Mouse (Mus musculus) 416B (cell line): ENCODE data around the gene Olfr1393.

Source experiments
- DNase-seq: peaks from one replicate; pipeline ENCODE4 v3.0.0; 2011; ENCODE audit warnings: low read depth

Olfr1393 gene

DNA sequence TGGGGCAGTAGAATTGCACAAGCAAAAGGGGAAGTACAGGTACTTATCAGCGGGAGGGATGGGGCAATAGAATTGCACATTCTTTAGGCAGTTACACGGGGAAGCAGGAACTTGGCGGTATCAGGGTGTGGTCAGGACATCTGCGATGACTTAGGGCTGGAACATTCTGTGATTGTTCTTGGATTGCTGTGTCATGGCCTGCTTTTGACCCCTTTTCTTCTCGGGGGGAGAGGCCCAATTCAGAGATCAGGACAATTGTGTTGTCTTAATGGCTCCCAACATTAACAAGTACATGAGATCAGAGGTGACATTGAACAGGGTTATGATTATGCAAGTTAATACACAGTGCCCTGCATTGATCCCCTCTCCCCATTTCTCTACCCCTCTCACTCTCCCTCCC lies 30.4 kb downstream of the Olfr1393 start:
- DNase-seq = peak; percentile 7

- no peak for DNase-seq
Observed at GRCm38 (mm10) chr11:49322442-49322841, 44.3 kb downstream of the Olfr1393 start, which contains the start of gene Olfr1391. Olfr1391 (plus strand) TSS chr11:49322742.

GRCm38 (mm10) chr11:49326726-49327125 lies 48.6 kb downstream of the Olfr1393 start:
- no peak for DNase-seq

GRCm38 (mm10) chr11:49329686-49330085 lies 51.6 kb downstream of the Olfr1393 start:
- no peak for DNase-seq
